22 mouse cellular contexts compared by ENCODE assay signal in genomic region chr17:30183561-30183960, GRCm38 (mm10).
A peak's percentile ranks its signal among the peaks of the same experiment; 100 is the strongest.
DNase-seq lines count a peak whose midpoint lies in the region; ATAC-seq lines count a peak whose summit lies in the region.
"Had no signal": no experiment of that assay in that cellular context is flagged by ENCODE, and none has a peak within 500 bp of the region (broad histone marks: within the 10 kb centered on the region; RNA-seq: fewer than 3 reads in every experiment).

No protein-coding gene starts in this region.

- no peak for DNase-seq in forebrain, embryonic 10.5 days (ENCODE audit: extremely low spot score, low spot score)
- DNase-seq in right cerebral cortex, postnatal 25 days = peak; percentile 3
- no peak for DNase-seq in right cerebral cortex, adult 18-20 months
- peak; percentile 70 to 83 for DNase-seq in cerebellum, postnatal 10 days
- no peak for DNase-seq in gastrocnemius, postnatal 36 days
- DNase-seq in adipocyte (ENCODE audit: low spot score) = no peak
- DNase-seq: adrenal gland, postnatal 36 days; embryo, embryonic 11 days; gastrocnemius, postnatal 14 days; heart, postnatal 14 days; kidney, adult 2 months; kidney, postnatal 14 days; liver, postnatal 0 days; lung, postnatal 14 days had no signal

- H3K4me2 ChIP-seq in forebrain, embryonic 13.5 days = no peak overlapping the region
- H3K4me2 ChIP-seq: embryonic facial prominence, embryonic 15.5 days; forebrain, embryonic 12.5 days; hindbrain, embryonic 13.5 days; stomach, embryonic 15.5 days had no signal

- H3K4me1 ChIP-seq in forebrain, embryonic 13.5 days = peaks cover 23% of the 10 kb centered on the region
- H3K4me1 ChIP-seq in forebrain, embryonic 10.5 days = peaks cover 20% of the 10 kb centered on the region

- WGBS in forebrain, embryonic 13.5 days = 82% methylated on average over 6 of the region's 6 CpGs
- WGBS in forebrain, embryonic 10.5 days = 98% methylated on average over 6 of the region's 6 CpGs

- no peaks in the 10 kb centered on the region for H3K36me3 ChIP-seq in forebrain, embryonic 13.5 days (ENCODE audit: poor library complexity, severe bottlenecking)
- H3K36me3 ChIP-seq in forebrain, embryonic 10.5 days (replicated peaks) = peaks cover 8% of the 10 kb centered on the region
- H3K36me3 ChIP-seq: embryonic facial prominence, embryonic 15.5 days; forebrain, embryonic 12.5 days; hindbrain, embryonic 13.5 days; stomach, embryonic 15.5 days had no signal

- H3K27ac ChIP-seq in forebrain, embryonic 13.5 days = 0 out of 2 replicates have a peak overlapping the region, but pooled peaks have one; percentile 42
- no peak overlapping the region for H3K27ac ChIP-seq in forebrain, embryonic 10.5 days
- H3K27ac ChIP-seq: embryonic facial prominence, embryonic 15.5 days; forebrain, embryonic 12.5 days; hindbrain, embryonic 13.5 days; limb, embryonic 10.5 days; stomach, embryonic 15.5 days had no signal

- H3K9ac ChIP-seq in forebrain, embryonic 13.5 days = no peak overlapping the region
- H3K9ac ChIP-seq: embryonic facial prominence, embryonic 15.5 days; forebrain, embryonic 12.5 days; hindbrain, embryonic 13.5 days; liver, postnatal 0 days; stomach, embryonic 15.5 days had no signal

- ATAC-seq in forebrain, embryonic 13.5 days = no peak
- ATAC-seq: inflammation-experienced regulatory T-cells, adult 6 months; liver, postnatal 0 days had no signal

- H3K27me3 ChIP-seq in forebrain, embryonic 13.5 days = no peaks in the 10 kb centered on the region
- no peaks in the 10 kb centered on the region for H3K27me3 ChIP-seq in forebrain, embryonic 10.5 days (ENCODE audit: poor library complexity, severe bottlenecking)
- H3K27me3 ChIP-seq: embryonic facial prominence, embryonic 15.5 days; forebrain, embryonic 12.5 days; hindbrain, embryonic 13.5 days; stomach, embryonic 15.5 days had no signal

- intact Hi-C loops in gastrocnemius, postnatal 36 days (cut with DNase I) = no loop called here

- H3K9me3 ChIP-seq in forebrain, embryonic 13.5 days (replicated peaks) = no peaks in the 10 kb centered on the region
- no peaks in the 10 kb centered on the region for H3K9me3 ChIP-seq in forebrain, embryonic 10.5 days
- H3K9me3 ChIP-seq: embryonic facial prominence, embryonic 15.5 days; forebrain, embryonic 12.5 days; G1E; hindbrain, embryonic 13.5 days; limb, embryonic 10.5 days; stomach, embryonic 15.5 days had no signal

- no peak overlapping the region for H3K4me3 ChIP-seq in forebrain, embryonic 13.5 days
- no peak overlapping the region for H3K4me3 ChIP-seq in forebrain, embryonic 10.5 days
- H3K4me3 ChIP-seq: embryonic facial prominence, embryonic 15.5 days; forebrain, embryonic 12.5 days; hindbrain, embryonic 13.5 days; limb, embryonic 10.5 days; stomach, embryonic 15.5 days had no signal

Comparison
In these comparisons a context has a peak if more than half of its experiments do, and no peak if none do; other contexts are left out.
1. DNase-seq: peak in right cerebral cortex, postnatal 25 days (single experiment) and cerebellum, postnatal 10 days (2 of 2); none in forebrain, embryonic 10.5 days (single experiment), right cerebral cortex, adult 18-20 months (single experiment), gastrocnemius, postnatal 36 days (0 of 2) and adipocyte (single experiment).